ENCODE assay signal across 29 mouse cellular contexts in the genomic region with DNA sequence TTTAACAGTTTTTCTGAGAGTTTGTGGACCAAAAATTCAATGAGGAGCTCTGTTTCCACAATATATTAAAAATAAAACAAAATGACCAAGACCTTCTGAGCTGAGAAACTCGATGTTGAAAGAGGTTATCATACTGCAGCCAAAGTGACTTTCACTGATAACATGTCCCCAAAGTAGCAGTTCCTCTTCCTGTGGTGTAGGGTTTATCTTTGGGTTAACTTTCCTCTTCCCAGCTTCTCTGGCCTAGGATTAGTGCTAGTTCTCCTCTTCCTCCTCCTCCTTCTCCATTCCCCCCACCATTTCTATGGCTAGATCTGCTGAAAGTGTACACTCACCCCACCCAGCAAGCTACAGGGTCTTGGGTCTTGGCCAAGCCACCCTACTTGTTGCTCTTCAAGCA. TPM values are rescaled to one million over a fixed set of nuclear protein-coding genes. Genes with fewer than 3 reads are reported as not detected.
DNase-seq lines count a peak whose midpoint lies in the region; ATAC-seq and TF ChIP-seq lines count a peak whose summit lies in the region.
"Had no signal": no experiment of that assay in that cellular context is flagged by ENCODE, and none has a peak within 500 bp of the region (broad histone marks: within the 10 kb centered on the region; RNA-seq: fewer than 3 reads in every experiment).

No protein-coding gene starts in this region.

- H3K27me3 ChIP-seq in liver, adult 2 months (ENCODE audit: control insufficient read depth, insufficient read depth, low read length): no peaks in the 10 kb centered on the region
- H3K27me3 ChIP-seq in liver, embryonic 15.5 days: no peaks in the 10 kb centered on the region
- H3K27me3 ChIP-seq: embryonic facial prominence, embryonic 15.5 days; forebrain, embryonic 12.5 days; hindbrain, embryonic 12.5 days; intestine, embryonic 15.5 days; limb, embryonic 12.5 days; midbrain, embryonic 13.5 days; neural tube, embryonic 13.5 days; stomach, embryonic 15.5 days had no signal

- TF ChIP-seq POLR2A in liver, adult 2 months (IDR thresholded peaks at IDR 0.05; ENCODE audit: extremely low read depth, insufficient read depth, low read length): no peak

- H3K4me3 ChIP-seq in liver, adult 2 months (ENCODE audit: insufficient read depth, low read depth, low read length): no peak overlapping the region
- H3K4me3 ChIP-seq in liver, embryonic 15.5 days (replicated peaks): no peak overlapping the region
- H3K4me3 ChIP-seq: embryonic facial prominence, embryonic 10.5 days; embryonic facial prominence, embryonic 15.5 days; forebrain, embryonic 12.5 days; hindbrain, embryonic 12.5 days; intestine, embryonic 15.5 days; limb, embryonic 12.5 days; midbrain, embryonic 13.5 days; neural tube, embryonic 13.5 days; stomach, embryonic 15.5 days had no signal

- ATAC-seq in granulocyte monocyte progenitor cell, adult 5-6 weeks (replicated peaks; ENCODE audit: poor library complexity, severe bottlenecking): peak; percentile 83
- 0 out of 2 replicates have a peak, but pooled peaks have one; percentile 12 for ATAC-seq in liver, embryonic 15.5 days (ENCODE audit: insufficient read depth)
- ATAC-seq in megakaryocyte-erythroid progenitor cell, adult 5-6 weeks (replicated peaks; ENCODE audit: low FRiP score, low TSS enrichment, poor library complexity, severe bottlenecking): peak; percentile 75
- ATAC-seq: hindbrain, postnatal 0 days; intestine, embryonic 15.5 days; lung, postnatal 0 days; midbrain, embryonic 13.5 days had no signal

- H3K9ac ChIP-seq in liver, adult 2 months (ENCODE audit: low read depth, low read length): no peak overlapping the region
- no peak overlapping the region for H3K9ac ChIP-seq in liver, embryonic 15.5 days
- H3K9ac ChIP-seq: embryonic facial prominence, embryonic 15.5 days; forebrain, embryonic 12.5 days; hindbrain, embryonic 12.5 days; intestine, embryonic 15.5 days; limb, embryonic 12.5 days; midbrain, embryonic 13.5 days; neural tube, embryonic 13.5 days; stomach, embryonic 15.5 days had no signal

- H3K9me3 ChIP-seq in liver, embryonic 15.5 days (replicated peaks): no peaks in the 10 kb centered on the region
- H3K9me3 ChIP-seq: embryonic facial prominence, embryonic 10.5 days; forebrain, embryonic 12.5 days; hindbrain, embryonic 12.5 days; intestine, embryonic 15.5 days; limb, embryonic 12.5 days; midbrain, embryonic 13.5 days; neural tube, embryonic 13.5 days; stomach, embryonic 15.5 days had no signal

- H3K4me1 ChIP-seq in liver, adult 2 months (ENCODE audit: control insufficient read depth, insufficient read depth, low read length): no peaks in the 10 kb centered on the region; the same call in 1 of the 2 replicates
- H3K4me1 ChIP-seq in liver, embryonic 15.5 days (replicated peaks): peaks cover 14% of the 10 kb centered on the region
- H3K4me1 ChIP-seq: embryonic facial prominence, embryonic 10.5 days; embryonic facial prominence, embryonic 15.5 days; hindbrain, embryonic 12.5 days; intestine, embryonic 15.5 days; limb, embryonic 12.5 days; midbrain, embryonic 13.5 days; neural tube, embryonic 13.5 days; stomach, embryonic 15.5 days had no signal

- H3K27ac ChIP-seq in liver, adult 2 months (replicated peaks; ENCODE audit: insufficient read depth, low read depth, low read length): no peak overlapping the region
- no peak overlapping the region for H3K27ac ChIP-seq in liver, embryonic 15.5 days (replicated peaks)
- H3K27ac ChIP-seq: embryonic facial prominence, embryonic 10.5 days; embryonic facial prominence, embryonic 15.5 days; forebrain, embryonic 12.5 days; hindbrain, embryonic 12.5 days; hindbrain, postnatal 0 days; intestine, embryonic 15.5 days; kidney, postnatal 0 days; limb, embryonic 12.5 days; midbrain, embryonic 13.5 days; neural tube, embryonic 13.5 days; stomach, embryonic 15.5 days had no signal

- DNase-seq in liver, adult 2 months (ENCODE audit: extremely low read depth, low read depth, low spot score): peak; percentile 8
- DNase-seq in liver: no peak
- no peak for DNase-seq in B cell, adult 2 months
- no peak for DNase-seq in kidney, postnatal 14 days
- no peak for DNase-seq in lung, postnatal 36 days
- DNase-seq: adrenal gland, postnatal 36 days; cerebellum, adult 18-20 months; cerebellum, postnatal 10 days; gastrocnemius, postnatal 14 days; heart, adult 18-20 months; heart, postnatal 36 days; kidney, adult 2 months; lung, adult 18-20 months had no signal

- WGBS in liver, adult 2 months: 66% methylated on average over 1 of the region's 1 CpGs
- WGBS in liver, embryonic 15.5 days (ENCODE audit: insufficient replicate concordance): 5% methylated on average over 1 of the region's 1 CpGs

- no peaks in the 10 kb centered on the region for H3K79me2 ChIP-seq in liver, adult 2 months (ENCODE audit: control insufficient read depth, insufficient read depth, low read length)

- no peak overlapping the region for H3K4me2 ChIP-seq in liver, embryonic 15.5 days
- H3K4me2 ChIP-seq: embryonic facial prominence, embryonic 15.5 days; forebrain, embryonic 12.5 days; heart, embryonic 11.5 days; hindbrain, embryonic 12.5 days; intestine, embryonic 15.5 days; limb, embryonic 12.5 days; midbrain, embryonic 13.5 days; neural tube, embryonic 13.5 days; stomach, embryonic 15.5 days had no signal

- no peaks in the 10 kb centered on the region for H3K36me3 ChIP-seq in liver, adult 2 months (ENCODE audit: control insufficient read depth, insufficient read depth, low read length)
- no peaks in the 10 kb centered on the region for H3K36me3 ChIP-seq in liver, embryonic 15.5 days (replicated peaks)
- H3K36me3 ChIP-seq: embryonic facial prominence, embryonic 10.5 days; embryonic facial prominence, embryonic 15.5 days; forebrain, embryonic 12.5 days; hindbrain, embryonic 12.5 days; intestine, embryonic 15.5 days; limb, embryonic 12.5 days; midbrain, embryonic 13.5 days; neural tube, embryonic 13.5 days; stomach, embryonic 15.5 days had no signal

- no peak for TF ChIP-seq CTCF in liver, adult 2 months (IDR thresholded peaks at IDR 0.05; ENCODE audit: low read depth, low read length)

RNA-seq across cellular contexts. Expression of gene Aftph, which starts 36.9 kb away (rescaled TPM):
- total RNA-seq in liver, adult 2 months (2014; rRNA removed): 30.3 and 33.5 TPM in 2 replicates
- polyA plus RNA-seq in liver, adult 2 months (2012; rRNA removed): 16.9 and 24.6 TPM in 2 replicates
- total RNA-seq in granulocyte monocyte progenitor cell, adult 5-6 weeks (2014; fragmentation: Nextera tagmentation): 47.8 and 58.4 TPM in 2 replicates
- total RNA-seq in granulocyte monocyte progenitor cell, adult 5-6 weeks (2017): 44.6 and 50.5 TPM in 2 replicates
- polyA plus RNA-seq in liver, embryonic 15.5 days (2015; fragmentation: Nextera tagmentation; extraction: Ambion mirVana): 10.6 and 12.4 TPM in 2 replicates
- 65.5 and 79.9 TPM in 2 replicates for total RNA-seq in megakaryocyte-erythroid progenitor cell, adult 5-6 weeks (2014; fragmentation: Nextera tagmentation)
- total RNA-seq in megakaryocyte-erythroid progenitor cell, adult 5-6 weeks (2017): 37.0 and 52.0 TPM in 2 replicates

RNA-seq across cellular contexts. Expression of gene Lgalsl, which starts 52.6 kb away (rescaled TPM):
- 4.9 and 6.6 TPM in 2 replicates for total RNA-seq in liver, adult 2 months (2014; rRNA removed)
- 4.5 and 6.6 TPM in 2 replicates for polyA plus RNA-seq in liver, adult 2 months (2012; rRNA removed)
- total RNA-seq in granulocyte monocyte progenitor cell, adult 5-6 weeks (2014; fragmentation: Nextera tagmentation): 4.4 and 8.2 TPM in 2 replicates
- 5.9 and 7.2 TPM in 2 replicates for total RNA-seq in granulocyte monocyte progenitor cell, adult 5-6 weeks (2017)
- polyA plus RNA-seq in liver, embryonic 15.5 days (2015; fragmentation: Nextera tagmentation; extraction: Ambion mirVana): 9.0 and 9.1 TPM in 2 replicates
- 5.6 and 13.5 TPM in 2 replicates for total RNA-seq in megakaryocyte-erythroid progenitor cell, adult 5-6 weeks (2014; fragmentation: Nextera tagmentation)
- 1.4 and 3.9 TPM in 2 replicates for total RNA-seq in megakaryocyte-erythroid progenitor cell, adult 5-6 weeks (2017)

Comparison
In these comparisons a context has a peak if more than half of its experiments do, and no peak if none do; other contexts are left out.
1. ATAC-seq: peak in every context shown above with its lines; median percentile 83 in granulocyte monocyte progenitor cell, adult 5-6 weeks; 75 in megakaryocyte-erythroid progenitor cell, adult 5-6 weeks; 12 in liver, embryonic 15.5 days.